In the genomic region with DNA sequence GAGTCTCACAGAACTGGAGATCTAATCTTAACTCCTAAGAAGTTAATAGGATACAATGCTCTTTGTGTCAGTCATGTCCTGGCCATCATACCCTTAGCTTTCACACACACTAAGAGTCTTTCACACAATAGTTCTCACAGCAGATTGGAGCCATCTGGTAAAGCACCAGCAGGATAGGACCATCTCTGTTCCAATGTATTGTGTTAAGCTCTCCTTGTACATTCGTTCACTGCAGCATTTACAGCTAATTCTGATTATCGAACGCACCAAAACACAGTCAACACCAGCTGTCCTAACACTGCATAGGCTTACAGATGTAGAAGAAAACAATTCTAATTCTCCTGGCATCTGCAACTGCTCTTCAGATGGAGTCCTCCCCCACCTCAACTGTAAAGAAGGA, we compare ENCODE assay signal across 21 mouse cellular contexts.
"Had no signal": no experiment of that assay in that cellular context is flagged by ENCODE, and none has a peak within 500 bp of the region (broad histone marks: within the 10 kb centered on the region; RNA-seq: fewer than 3 reads in every experiment).

No protein-coding gene starts in this region.

- H3K4me3 ChIP-seq: intestine, embryonic 15.5 days; kidney, embryonic 15.5 days; limb, embryonic 12.5 days; limb, embryonic 15.5 days; midbrain, embryonic 12.5 days; midbrain, embryonic 15.5 days; neural tube, embryonic 12.5 days; neural tube, embryonic 15.5 days had no signal

- DNase-seq: kidney, adult 11 months; kidney, adult 8-10 months; kidney, postnatal 10 days; kidney, postnatal 36 days; left cerebral cortex, postnatal 4 days; liver, postnatal 0 days; lung, embryonic 14.5 days; right cerebral cortex, postnatal 14 days; spleen, adult 18-20 months; thymus, adult 18-20 months; thymus, postnatal 36 days had no signal

- H3K27ac ChIP-seq: intestine, embryonic 15.5 days; kidney, embryonic 15.5 days; limb, embryonic 12.5 days; limb, embryonic 15.5 days; liver, embryonic 14.5 days; macrophage; midbrain, embryonic 12.5 days; midbrain, embryonic 15.5 days; neural tube, embryonic 12.5 days; neural tube, embryonic 15.5 days had no signal
